Mouse (Mus musculus): ENCODE data around the gene Cadps2.

GRCm38 (mm10) chr6:23356141-23356540 lies 483.1 kb downstream of the Cadps2 start:
- no peak for TF ChIP-seq TCF3 (IDR thresholded peaks at IDR 0.05; ENCODE audit: insufficient read length, low read depth)
- TF ChIP-seq USF1 (IDR thresholded peaks at IDR 0.05; ENCODE audit: low read depth) = no peak

All from myocyte (in vitro differentiated cells).